Mouse (Mus musculus) left cerebral cortex, adult 11 months (tissue): ENCODE results near the gene Ush1g.

ENCODE experiments used
- DNase-seq: peaks from one replicate; pipeline ENCODE4 v3.0.0; 2022; ENCODE audit warnings: low spot score

Gene Ush1g

GRCm38 (mm10) chr11:115269330-115270066, 52.3 kb downstream of the Ush1g start:
- DNase-seq, result no peak

- DNase-seq, result no peak
These were observed 53.9 kb downstream of the Ush1g start for GRCm38 (mm10) chr11:115267958-115268357.

GRCm38 (mm10) chr11:115267061-115267883, 54.6 kb downstream of the Ush1g start, which contains the start of gene Grin2c:
TSS of gene Grin2c (minus strand) at chr11:115267243.
- DNase-seq, result no peak

- DNase-seq, result no peak
These were observed 55.5 kb downstream of the Ush1g start for GRCm38 (mm10) chr11:115266400-115266778.

- DNase-seq, result no peak
These were observed 56.0 kb downstream of the Ush1g start for GRCm38 (mm10) chr11:115265771-115266399.
